Mouse (Mus musculus): ENCODE measurements at regions not wholly inside any gene's neighbourhood (a gene's known extent, or its start where the extent isn't known, plus 50 kb on each side); places are given as distances from the start of the nearest gene placed in this dataset.

- peak; percentile 1 for DNase-seq
Observed at GRCm38 (mm10) chr12:18606126-18606525, 91.8 kb downstream of the 5730507C01Rik start.

GRCm38 (mm10) chr12:18609835-18610234 lies 95.5 kb downstream of the 5730507C01Rik start:
- peak; percentile 2 to 39 for DNase-seq

- DNase-seq: peak in 1 of 2 experiments; percentile 0
Observed at GRCm38 (mm10) chr12:18610581-18610980, 96.3 kb downstream of the 5730507C01Rik start.

Data from cerebellum, postnatal 10 days (tissue).